ENCODE assay signal across 23 mouse cellular contexts in the genomic region with DNA sequence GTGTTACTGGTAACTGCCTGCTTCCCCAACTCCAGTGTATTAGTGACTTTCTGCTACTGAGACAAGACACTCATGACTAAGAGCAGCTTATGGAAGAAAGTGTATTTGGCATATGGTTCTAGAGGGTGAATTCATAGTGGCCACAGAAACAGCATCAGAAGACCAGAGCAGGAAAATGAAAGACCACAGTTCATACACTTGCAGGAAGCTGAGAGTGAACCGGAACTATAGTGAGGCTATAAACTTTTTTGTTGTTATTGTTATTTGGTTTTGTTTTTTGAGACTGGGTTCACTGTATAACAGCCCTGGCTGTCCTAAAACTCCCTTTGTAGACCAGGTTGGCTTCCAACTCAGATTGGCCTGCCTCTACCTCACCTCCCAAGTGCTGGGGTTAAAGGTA. TPM values are rescaled to one million over a fixed set of nuclear protein-coding genes. Genes with fewer than 3 reads are reported as not detected.
DNase-seq lines count a peak whose midpoint lies in the region; TF ChIP-seq lines count a peak whose summit lies in the region.
"Had no signal": no experiment of that assay in that cellular context is flagged by ENCODE, and none has a peak within 500 bp of the region (broad histone marks: within the 10 kb centered on the region; RNA-seq: fewer than 3 reads in every experiment).

No protein-coding gene starts in this region.

- peak overlapping the region; percentile 82 for H3K4me3 ChIP-seq in testis, adult 2 months (ENCODE audit: control insufficient read depth, low read depth, low read length)
- H3K4me3 ChIP-seq in E14TG2a.4 (replicated peaks; ENCODE audit: low read length): 0 out of 2 replicates have a peak overlapping the region, but pooled peaks have one; percentile 14
- no peak overlapping the region for H3K4me3 ChIP-seq in small intestine, adult 2 months (ENCODE audit: low read depth, low read length)
- H3K4me3 ChIP-seq: embryonic facial prominence, embryonic 13.5 days; embryonic facial prominence, embryonic 15.5 days; erythroblast, embryonic 14.5 days; forebrain, embryonic 10.5 days; forebrain, embryonic 12.5 days had no signal

- H3K9me3 ChIP-seq in E14TG2a.4 (ENCODE audit: low read length): no peaks in the 10 kb centered on the region
- H3K9me3 ChIP-seq: embryonic facial prominence, embryonic 13.5 days; embryonic facial prominence, embryonic 15.5 days; forebrain, embryonic 10.5 days; forebrain, embryonic 12.5 days had no signal

- no peak for TF ChIP-seq CTCF in testis, adult 2 months (IDR thresholded peaks at IDR 0.05; ENCODE audit: control insufficient read depth, insufficient read depth, insufficient replicate concordance, low read depth, low read length)
- TF ChIP-seq CTCF in E14TG2a.4 (conservative IDR thresholded peaks at IDR 0.05; ENCODE audit: low read length): no peak
- no peak for TF ChIP-seq CTCF in small intestine, adult 2 months (IDR thresholded peaks at IDR 0.05; ENCODE audit: extremely low read depth, insufficient read length, insufficient replicate concordance, low read depth, low read length)

- WGBS in small intestine, adult 2 months: 44% methylated on average over 1 of the region's 1 CpGs

- no peaks in the 10 kb centered on the region; the same call in 1 of the 2 replicates for H3K36me3 ChIP-seq in testis, adult 2 months (ENCODE audit: control insufficient read depth, insufficient read depth, low read length)
- peaks cover 70% of the 10 kb centered on the region for H3K36me3 ChIP-seq in E14TG2a.4 (ENCODE audit: insufficient read depth, low read length)
- no peaks in the 10 kb centered on the region for H3K36me3 ChIP-seq in small intestine, adult 2 months (ENCODE audit: control insufficient read depth, insufficient read depth, low read length)
- H3K36me3 ChIP-seq: embryonic facial prominence, embryonic 15.5 days had no signal

- TF ChIP-seq POLR2A in testis, adult 2 months (IDR thresholded peaks at IDR 0.05; ENCODE audit: control insufficient read depth, low read depth, low read length): no peak
- TF ChIP-seq POLR2A in small intestine, adult 2 months (IDR thresholded peaks at IDR 0.05; ENCODE audit: low read depth, low read length): no peak

- H3K4me1 ChIP-seq in testis, adult 2 months (ENCODE audit: control insufficient read depth, insufficient read depth, low read length): peaks cover 6% of the 10 kb centered on the region
- H3K4me1 ChIP-seq in E14TG2a.4 (replicated peaks; ENCODE audit: low read depth, low read length): peaks cover 91% of the 10 kb centered on the region
- peaks cover 10% of the 10 kb centered on the region; the same call in 1 of the 2 replicates for H3K4me1 ChIP-seq in small intestine, adult 2 months (ENCODE audit: control insufficient read depth, insufficient read depth, insufficient read length, low read length)

- H3K27ac ChIP-seq in testis, adult 2 months (ENCODE audit: control insufficient read depth, insufficient read depth, low read depth, low read length): peak overlapping the region; percentile 88
- peak overlapping the region; percentile 45 for H3K27ac ChIP-seq in small intestine, adult 2 months (ENCODE audit: insufficient read depth, low read depth, low read length)
- H3K27ac ChIP-seq: embryonic facial prominence, embryonic 13.5 days; embryonic facial prominence, embryonic 15.5 days; forebrain, embryonic 10.5 days; forebrain, embryonic 12.5 days had no signal

- H3K27me3 ChIP-seq in testis, adult 2 months (ENCODE audit: control insufficient read depth, insufficient read depth, low read length): no peaks in the 10 kb centered on the region
- no peaks in the 10 kb centered on the region for H3K27me3 ChIP-seq in E14TG2a.4 (ENCODE audit: insufficient read depth, low read length)
- H3K27me3 ChIP-seq in small intestine, adult 2 months (ENCODE audit: control insufficient read depth, insufficient read depth, low read length): no peaks in the 10 kb centered on the region
- H3K27me3 ChIP-seq: embryonic facial prominence, embryonic 13.5 days; embryonic facial prominence, embryonic 15.5 days; forebrain, embryonic 12.5 days had no signal

- DNase-seq in testis, postnatal 14 days (ENCODE audit: low spot score): no peak
- DNase-seq in induced T-regulatory cell, adult 2 months (ENCODE audit: low read depth): peak; percentile 55
- DNase-seq in heart, adult 9 months (ENCODE audit: low spot score in 2 of 2): no peak
- no peak for DNase-seq in retina, postnatal 1 day
- DNase-seq in right cerebral cortex, postnatal 14 days: no peak
- DNase-seq: adrenal gland, adult 8-10 months; adrenal gland, postnatal 14 days; B cell, adult 2 months; cerebellum, adult 11 months; cerebellum, adult 18-20 months; cerebellum, adult 8-10 months; cerebellum, adult 9-11 months; cerebellum, postnatal 14 days; cerebellum, postnatal 36 days; embryo, embryonic 11 days had no signal

RNA-seq across cellular contexts. Expression of gene Rad23b, which starts 6.0 kb away (rescaled TPM):
- polyA plus RNA-seq in testis, adult 2 months (2012; rRNA removed): 400 and 416 TPM in 2 replicates
- polyA plus RNA-seq in small intestine, adult 2 months (2012; rRNA removed): 117 and 267 TPM in 2 replicates
